Mouse (Mus musculus): ENCODE measurements at regions not wholly inside any gene's neighbourhood (a gene's known extent, or its start where the extent isn't known, plus 50 kb on each side); places are given as distances from the start of the nearest gene placed in this dataset.
A peak's percentile ranks its signal among the peaks of the same experiment; 100 is the strongest.

GRCm38 (mm10) chr10:37386216-37386615, 247.5 kb upstream of the Marcks start:
- DNase-seq (ENCODE audit: extremely low spot score, low spot score): no peak

GRCm38 (mm10) chr10:37380024-37380423, 241.3 kb upstream of the Marcks start:
- DNase-seq (ENCODE audit: extremely low spot score, low spot score): no peak

GRCm38 (mm10) chr10:37378002-37378702, 239.4 kb upstream of the Marcks start:
- DNase-seq (ENCODE audit: extremely low spot score, low spot score): no peak

GRCm38 (mm10) chr10:37377258-37378001, 238.7 kb upstream of the Marcks start:
- DNase-seq (ENCODE audit: extremely low spot score, low spot score): no peak

GRCm38 (mm10) chr10:37376172-37376571, 237.5 kb upstream of the Marcks start:
- DNase-seq (ENCODE audit: extremely low spot score, low spot score): no peak

- DNase-seq (ENCODE audit: extremely low spot score, low spot score): no peak
These were observed 236.9 kb upstream of the Marcks start for GRCm38 (mm10) chr10:37375648-37376047.

GRCm38 (mm10) chr10:37368997-37369679, 230.4 kb upstream of the Marcks start:
- no peak for DNase-seq (ENCODE audit: extremely low spot score, low spot score)

GRCm38 (mm10) chr10:37367796-37368195, 229.1 kb upstream of the Marcks start:
- no peak for DNase-seq (ENCODE audit: extremely low spot score, low spot score)

GRCm38 (mm10) chr10:37364506-37364905, 225.8 kb upstream of the Marcks start:
- no peak for DNase-seq (ENCODE audit: extremely low spot score, low spot score)

GRCm38 (mm10) chr10:37360985-37361384, 222.3 kb upstream of the Marcks start:
- DNase-seq (ENCODE audit: extremely low spot score, low spot score): no peak

GRCm38 (mm10) chr10:37358900-37359299, 220.2 kb upstream of the Marcks start:
- no peak for DNase-seq (ENCODE audit: extremely low spot score, low spot score)

GRCm38 (mm10) chr10:37358334-37358733, 219.6 kb upstream of the Marcks start:
- DNase-seq (ENCODE audit: extremely low spot score, low spot score): no peak

GRCm38 (mm10) chr10:37357304-37358060, 218.8 kb upstream of the Marcks start:
- DNase-seq (ENCODE audit: extremely low spot score, low spot score): no peak

GRCm38 (mm10) chr10:37349261-37349660, 210.5 kb upstream of the Marcks start:
- DNase-seq (ENCODE audit: extremely low spot score, low spot score): no peak

GRCm38 (mm10) chr10:37348416-37348815, 209.7 kb upstream of the Marcks start:
- peak; percentile 3 for DNase-seq (ENCODE audit: extremely low spot score, low spot score)

- DNase-seq (ENCODE audit: extremely low spot score, low spot score): peak; percentile 4
These were observed 208.9 kb upstream of the Marcks start for GRCm38 (mm10) chr10:37347661-37348060.

- DNase-seq (ENCODE audit: extremely low spot score, low spot score): no peak
These were observed 204.0 kb upstream of the Marcks start for GRCm38 (mm10) chr10:37342675-37343074.

- no peak for DNase-seq (ENCODE audit: extremely low spot score, low spot score)
These were observed 200.9 kb upstream of the Marcks start for GRCm38 (mm10) chr10:37339658-37340057.

GRCm38 (mm10) chr10:37338073-37338912, 199.6 kb upstream of the Marcks start:
- DNase-seq (ENCODE audit: extremely low spot score, low spot score): no peak

- no peak for DNase-seq (ENCODE audit: extremely low spot score, low spot score)
These were observed 198.5 kb upstream of the Marcks start for GRCm38 (mm10) chr10:37337172-37337620.
